Mouse (Mus musculus): Measurements from ENCODE around the gene Esrra. TPM values are rescaled to one million over a fixed set of nuclear protein-coding genes. Genes with fewer than 3 reads are reported as not detected.

The Esrra gene
- total RNA-seq, 2 experiments from 2014 or later = 14.1 to 18.4 TPM

- no peak for ATAC-seq (replicated peaks; ENCODE audit: low FRiP score, low TSS enrichment, poor library complexity, severe bottlenecking)
Measured at GRCm38 (mm10) chr19:6924461-6925306, 3.1 kb upstream of the Esrra start.

GRCm38 (mm10) chr19:6922901-6923735 lies 1.5 kb upstream of the Esrra start:
- ATAC-seq (replicated peaks; ENCODE audit: low FRiP score, low TSS enrichment, poor library complexity, severe bottlenecking) = no peak

- ATAC-seq (replicated peaks; ENCODE audit: low FRiP score, low TSS enrichment, poor library complexity, severe bottlenecking) = peak; percentile 27; the same call in 1 of the 2 replicates
Measured at GRCm38 (mm10) chr19:6920741-6921636, 624 bp downstream of the Esrra start.

GRCm38 (mm10) chr19:6919876-6920740 lies 1.5 kb downstream of the Esrra start:
- no peak for ATAC-seq (replicated peaks; ENCODE audit: low FRiP score, low TSS enrichment, poor library complexity, severe bottlenecking)

GRCm38 (mm10) chr19:6919431-6919830 lies 2.2 kb downstream of the Esrra start:
- ATAC-seq (replicated peaks; ENCODE audit: low FRiP score, low TSS enrichment, poor library complexity, severe bottlenecking) = no peak

GRCm38 (mm10) chr19:6918321-6918720 lies 3.3 kb downstream of the Esrra start:
- no peak for ATAC-seq (replicated peaks; ENCODE audit: low FRiP score, low TSS enrichment, poor library complexity, severe bottlenecking)

GRCm38 (mm10) chr19:6916496-6916895 lies 5.1 kb downstream of the Esrra start:
- ATAC-seq (replicated peaks; ENCODE audit: low FRiP score, low TSS enrichment, poor library complexity, severe bottlenecking) = no peak

- ATAC-seq (replicated peaks; ENCODE audit: low FRiP score, low TSS enrichment, poor library complexity, severe bottlenecking) = peak; percentile 69
Measured at GRCm38 (mm10) chr19:6915276-6915675, 6.3 kb downstream of the Esrra start.

- ATAC-seq (replicated peaks; ENCODE audit: low FRiP score, low TSS enrichment, poor library complexity, severe bottlenecking) = no peak
Measured at GRCm38 (mm10) chr19:6914540-6914939, 7.1 kb downstream of the Esrra start.

- no peak for ATAC-seq (replicated peaks; ENCODE audit: low FRiP score, low TSS enrichment, poor library complexity, severe bottlenecking)
Measured at GRCm38 (mm10) chr19:6913991-6914390, 7.6 kb downstream of the Esrra start.

GRCm38 (mm10) chr19:6913036-6913435 lies 8.6 kb downstream of the Esrra start:
- ATAC-seq (replicated peaks; ENCODE audit: low FRiP score, low TSS enrichment, poor library complexity, severe bottlenecking) = no peak

- no peak for ATAC-seq (replicated peaks; ENCODE audit: low FRiP score, low TSS enrichment, poor library complexity, severe bottlenecking)
Measured at GRCm38 (mm10) chr19:6912205-6912970, 9.2 kb downstream of the Esrra start.

- no peak for ATAC-seq (replicated peaks; ENCODE audit: low FRiP score, low TSS enrichment, poor library complexity, severe bottlenecking)
Measured at GRCm38 (mm10) chr19:6911101-6912074, 10.2 kb downstream of the Esrra start.

GRCm38 (mm10) chr19:6910306-6910705 lies 11.3 kb downstream of the Esrra start:
- ATAC-seq (replicated peaks; ENCODE audit: low FRiP score, low TSS enrichment, poor library complexity, severe bottlenecking) = peak; percentile 52

GRCm38 (mm10) chr19:6909507-6910289 lies 11.9 kb downstream of the Esrra start, which contains the start of the genes Trmt112 and Prdx5:
Gene Trmt112 (plus strand): TSS chr19:6909698.
Gene Prdx5 (minus strand): TSS chr19:6910106.
- ATAC-seq (replicated peaks; ENCODE audit: low FRiP score, low TSS enrichment, poor library complexity, severe bottlenecking) = peak; percentile 88

GRCm38 (mm10) chr19:6909021-6909420 lies 12.6 kb downstream of the Esrra start:
- ATAC-seq (replicated peaks; ENCODE audit: low FRiP score, low TSS enrichment, poor library complexity, severe bottlenecking) = no peak

All from megakaryocyte-erythroid progenitor cell, adult 5-6 weeks (primary cell).